Mouse (Mus musculus) spleen, embryonic (tissue): ENCODE data around the gene Olfr692.
"Not testable (repeated sequence)": the region's sequence is repeated elsewhere in the genome, so short reads cannot be mapped to it uniquely, and the experiment has no call there.

Source experiments
- CTCF ChIA-PET: fragments of 350-600 bp; sonication (Branson Sonifier 250); formaldehyde crosslinking; loops from one replicate; lab custom pipeline; 2022; lab: Charles Lee

The Olfr692 gene

DNA sequence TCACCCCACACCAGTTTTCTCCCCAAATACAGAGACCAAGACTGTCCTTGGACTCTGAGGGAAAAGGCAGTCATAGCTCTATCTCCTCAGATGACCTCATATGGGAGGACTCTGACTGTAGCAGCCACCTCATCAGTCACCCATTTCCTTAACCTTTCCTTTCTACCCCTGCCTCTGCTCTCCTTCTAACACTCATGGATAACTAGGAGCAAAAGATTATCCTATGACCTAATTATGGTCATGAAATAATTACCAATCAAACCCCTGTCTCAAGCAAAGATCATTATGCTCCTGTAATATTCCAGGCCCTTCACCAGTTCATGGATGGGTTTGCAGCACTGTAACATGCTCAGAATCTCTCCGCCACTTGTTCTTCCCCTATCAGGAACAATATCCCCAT lies at the start of gene Olfr692:
Gene Olfr692 (plus strand): TSS at position 301 of the 400 bp plus-strand sequence.
- CTCF ChIA-PET, result interaction anchor here (0.6 kb wide), 1 partner anchor 213 kb away, joined by 13 read pairs; no protein-coding TSS in a partner anchor

DNA sequence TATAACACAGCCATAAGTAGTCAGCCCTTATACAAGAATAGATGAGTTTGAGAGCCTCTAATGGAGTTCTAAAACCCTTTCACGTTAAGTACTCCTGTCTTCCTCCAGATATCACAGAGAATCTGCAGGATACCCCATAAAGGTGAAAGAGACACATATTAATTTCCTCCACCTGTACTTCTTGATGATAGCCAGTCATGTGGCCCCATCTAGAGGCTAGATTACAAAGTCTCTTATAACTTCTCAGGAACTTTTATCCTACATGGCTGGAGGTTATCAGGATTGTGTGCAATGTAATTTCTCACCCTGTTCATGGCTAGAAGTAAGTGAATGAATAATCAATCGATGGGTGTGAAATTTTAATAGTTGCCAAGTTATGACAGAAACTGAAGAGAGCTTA lies 42.7 kb upstream of the Olfr692 start:
- CTCF ChIA-PET, result no interaction called here

DNA sequence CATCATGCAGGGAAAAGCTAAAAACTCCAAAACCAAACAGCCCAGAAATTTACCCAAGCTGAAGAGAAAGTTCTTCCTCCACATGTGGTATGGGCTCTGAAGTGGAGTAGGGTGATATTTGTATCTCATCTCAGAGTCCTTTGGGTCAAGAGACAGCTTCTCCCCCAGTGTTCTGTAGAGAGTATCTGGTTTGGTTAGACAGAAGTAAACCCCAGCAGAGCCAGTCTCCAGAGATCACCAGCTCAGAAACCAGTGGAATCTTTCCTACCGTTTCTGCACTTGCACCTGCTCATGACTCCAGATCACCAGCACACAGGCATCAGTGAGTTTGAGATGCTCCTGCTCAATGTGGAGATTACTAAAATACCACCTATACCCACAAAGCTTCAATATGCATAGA lies 34.0 kb upstream of the Olfr692 start, which contains the start of gene Olfr690:
Gene Olfr690 (minus strand): TSS at position 101 of the 400 bp plus-strand sequence.
- CTCF ChIA-PET, result no interaction called here

DNA sequence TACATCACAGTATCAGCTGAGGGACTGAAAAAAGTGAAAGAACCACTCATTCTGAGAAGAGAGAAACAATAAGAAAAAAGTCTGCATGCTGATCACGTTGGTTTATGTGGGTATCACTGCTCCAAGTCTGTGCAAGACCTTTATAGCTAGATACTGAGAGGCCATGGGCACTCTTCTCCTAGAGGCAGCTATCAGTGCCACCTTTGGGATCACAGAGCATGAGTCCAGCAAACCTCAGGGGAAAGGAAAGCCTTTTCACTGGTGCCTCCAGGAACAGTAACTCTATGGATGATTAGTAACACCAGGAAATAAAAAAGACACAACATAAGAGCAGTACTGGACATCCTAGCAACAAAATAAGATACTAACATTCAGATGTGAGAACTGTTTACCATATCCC lies 25.9 kb upstream of the Olfr692 start, which contains the start of gene Olfr691:
Gene Olfr691 (minus strand): TSS at position 101 of the 400 bp plus-strand sequence.
- CTCF ChIA-PET, result no interaction called here

DNA sequence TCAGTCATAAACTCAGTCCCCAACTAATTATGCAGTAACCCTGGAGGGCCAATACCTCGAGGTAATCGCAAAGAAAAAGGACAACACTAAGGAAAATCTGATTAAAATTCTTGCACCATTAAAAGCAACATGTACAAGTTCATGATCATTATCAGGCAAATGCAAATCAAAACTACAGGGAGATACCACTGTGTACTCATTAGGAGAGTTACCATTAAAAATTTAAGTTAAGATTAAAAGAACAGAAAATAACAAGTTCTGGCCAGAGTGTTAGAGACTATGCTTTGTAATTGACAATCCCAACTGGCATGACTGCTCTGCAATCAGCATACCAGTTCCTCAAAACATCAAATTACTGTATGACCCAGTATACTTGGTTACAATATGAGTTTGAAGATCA lies 25.3 kb upstream of the Olfr692 start:
- CTCF ChIA-PET, result no interaction called here

DNA sequence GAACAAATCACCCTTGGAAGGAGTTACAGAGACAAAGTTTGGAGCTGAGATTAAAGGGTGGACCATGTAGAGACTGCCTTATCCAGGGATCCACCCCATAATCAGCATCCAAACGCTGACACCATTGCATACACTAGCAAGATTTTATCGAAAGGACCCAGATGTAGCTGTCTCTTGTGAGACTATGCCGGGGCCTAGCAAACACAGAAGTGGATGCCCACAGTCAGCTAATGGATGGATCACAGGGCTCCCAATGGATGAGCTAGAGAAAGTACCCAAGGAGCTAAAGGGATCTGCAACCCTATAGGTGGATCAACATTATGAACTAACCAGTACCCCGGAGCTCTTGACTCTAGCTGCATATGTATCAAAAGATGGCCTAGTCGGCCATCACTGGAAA lies 12.0 kb upstream of the Olfr692 start:
- CTCF ChIA-PET, result not testable (repeated sequence)

DNA sequence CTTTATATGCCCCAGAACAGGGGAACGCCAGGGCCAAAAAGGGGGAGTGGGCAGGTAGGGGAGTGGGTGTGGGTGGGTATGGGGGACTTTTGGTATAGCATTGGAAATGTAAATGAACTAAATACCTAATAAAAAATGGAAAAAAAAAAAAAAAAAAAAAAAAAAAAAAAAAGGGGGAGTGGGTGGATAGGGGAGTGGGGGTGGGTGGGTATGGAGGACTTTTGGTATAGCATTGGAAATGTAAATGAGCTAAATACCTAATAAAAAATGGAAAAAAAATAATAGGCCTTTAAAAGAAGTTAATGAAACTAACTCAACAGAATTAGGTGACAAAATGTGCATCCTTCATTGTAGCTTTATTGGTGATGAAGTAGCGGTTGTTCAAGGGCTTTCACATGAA lies 11.5 kb upstream of the Olfr692 start:
- CTCF ChIA-PET, result not testable (repeated sequence)

DNA sequence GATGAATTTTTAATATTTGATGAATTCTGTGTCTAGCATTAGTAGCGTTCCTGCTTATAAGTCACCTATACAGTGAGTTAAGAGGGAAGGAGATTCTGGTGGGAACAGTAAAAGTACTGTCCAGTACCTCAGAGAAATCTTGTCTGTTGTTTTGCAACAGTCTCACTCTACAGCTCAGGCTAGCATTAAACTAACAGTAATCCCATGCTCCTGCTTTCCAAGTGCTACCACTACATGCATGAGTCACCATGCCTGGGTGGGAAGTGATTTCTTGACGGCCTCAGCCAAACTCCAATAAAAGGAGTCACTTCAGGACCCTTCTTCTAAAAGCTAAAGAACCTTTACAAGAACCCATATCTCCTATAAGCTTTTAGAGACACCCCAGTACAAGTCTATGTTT lies 6.3 kb upstream of the Olfr692 start:
- CTCF ChIA-PET, result no interaction called here

DNA sequence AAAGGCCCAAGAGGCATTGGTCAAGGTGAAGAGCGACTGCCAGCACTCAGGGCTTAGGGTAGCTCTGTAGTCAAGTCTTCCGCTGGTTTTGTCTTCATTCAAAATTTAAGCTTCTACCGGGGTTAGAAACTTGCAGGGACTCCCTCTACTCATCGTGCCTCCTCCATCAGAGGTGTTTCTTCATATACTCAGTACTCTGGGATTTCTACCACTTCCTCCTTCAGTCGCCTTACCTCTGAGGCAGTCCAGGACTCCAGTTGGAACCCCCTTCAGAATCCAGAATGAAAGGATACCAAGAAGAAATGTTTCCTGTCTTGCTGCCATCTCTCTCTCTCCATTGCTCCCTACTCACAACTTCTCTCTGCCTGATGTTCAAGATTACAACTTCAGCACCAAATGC lies 762 bp upstream of the Olfr692 start:
- CTCF ChIA-PET, result no interaction called here

DNA sequence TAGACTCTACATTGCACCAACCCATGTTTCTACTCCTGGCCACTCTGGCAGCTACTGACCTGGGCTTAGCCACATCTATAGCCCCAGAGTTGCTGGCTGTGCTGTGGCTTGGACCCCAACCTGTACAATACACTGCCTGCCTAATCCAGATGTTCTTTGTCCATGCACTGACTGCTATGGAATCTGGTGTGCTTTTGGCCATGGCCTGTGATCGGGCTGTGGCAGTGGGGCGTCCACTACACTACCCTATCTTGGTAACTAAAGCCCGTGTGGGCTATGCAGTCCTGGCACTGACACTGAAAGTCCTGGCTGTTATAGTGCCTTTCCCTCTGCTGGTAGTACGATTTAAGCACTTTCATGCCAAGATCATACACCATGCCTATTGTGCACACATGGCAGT lies 491 bp downstream of the Olfr692 start:
- CTCF ChIA-PET, result interaction anchor here (0.6 kb wide), 1 partner anchor 212 kb away, joined by 13 read pairs; no protein-coding TSS in a partner anchor

DNA sequence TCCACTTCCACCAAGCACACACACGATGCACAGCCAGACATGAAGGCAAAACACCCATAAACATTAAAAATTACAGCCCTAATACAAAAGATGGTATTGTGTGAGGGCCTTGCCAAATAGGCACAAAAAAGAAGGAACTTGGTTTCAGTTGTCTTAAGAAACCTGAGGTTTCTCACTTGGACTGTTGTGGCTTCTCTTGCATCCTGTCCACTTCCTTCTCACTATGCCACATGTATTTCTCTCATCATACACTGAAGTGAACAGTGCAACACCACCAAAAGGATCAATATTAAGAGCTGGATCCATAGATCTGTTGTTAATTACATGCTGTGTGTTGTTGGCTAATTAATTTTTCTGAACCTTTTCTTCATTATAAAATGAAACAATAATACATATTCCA lies 4.9 kb downstream of the Olfr692 start:
- CTCF ChIA-PET, result interaction anchor here (0.6 kb wide), 1 partner anchor 44 kb away, joined by 3 read pairs; no protein-coding TSS in a partner anchor

DNA sequence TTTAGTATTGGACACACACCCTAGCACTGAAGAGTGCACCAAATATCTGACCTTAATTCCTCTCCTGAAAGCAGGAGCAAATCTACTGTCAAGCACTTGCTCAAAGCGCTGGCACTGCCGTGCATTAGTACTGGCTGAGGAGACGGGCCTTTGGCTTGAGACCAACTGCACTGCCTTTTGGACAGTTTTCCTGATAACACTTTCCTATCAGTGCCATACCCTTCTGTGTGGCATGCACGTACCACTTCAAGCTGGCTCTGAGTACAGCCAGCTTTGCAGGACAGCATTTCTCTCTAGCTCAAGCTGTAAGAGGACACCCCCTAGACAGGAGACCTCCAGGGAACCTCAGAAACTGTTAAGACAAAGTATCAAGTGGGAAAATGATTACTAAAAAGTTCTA lies 5.5 kb downstream of the Olfr692 start:
- CTCF ChIA-PET, result no interaction called here

DNA sequence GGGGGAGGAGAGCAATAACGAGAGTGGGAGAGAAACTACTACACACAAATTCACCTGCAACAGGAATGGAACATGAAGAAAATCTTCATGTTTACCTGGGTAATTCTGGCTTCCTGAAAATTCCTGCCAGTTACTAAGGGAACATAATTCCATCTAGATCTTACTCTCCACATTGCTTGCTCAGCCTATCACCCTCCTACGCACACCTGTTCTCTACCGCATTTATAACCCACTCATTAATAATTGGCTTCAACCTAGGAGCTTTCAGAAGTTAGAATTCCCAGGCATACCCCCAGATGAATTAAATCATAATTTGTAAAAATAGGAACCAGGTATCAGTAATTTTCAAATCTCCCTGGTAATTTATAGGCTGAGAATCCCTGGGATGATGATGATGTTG lies 5.9 kb downstream of the Olfr692 start:
- CTCF ChIA-PET, result no interaction called here

DNA sequence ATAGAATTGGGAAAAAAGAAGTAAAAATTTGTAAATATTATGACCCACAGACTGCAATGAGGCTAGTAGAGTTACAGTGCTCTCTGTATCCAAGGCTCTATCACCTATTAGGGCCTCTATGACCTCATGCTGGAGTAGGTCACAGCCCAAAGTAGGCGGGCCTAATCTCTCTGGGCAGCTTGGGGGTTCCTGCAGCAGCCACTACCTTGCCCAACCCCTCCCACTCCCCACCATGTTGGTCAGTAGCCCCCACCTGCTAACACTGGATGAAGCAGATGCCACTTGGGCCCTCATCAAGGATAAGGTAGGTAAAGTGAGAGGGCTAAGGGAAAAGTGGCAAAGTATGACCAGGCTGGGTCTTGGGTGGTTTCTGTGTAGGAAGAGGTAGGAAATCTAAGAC lies 6.8 kb downstream of the Olfr692 start, which contains the start of gene Gm5901:
Gene Gm5901 (plus strand): TSS at position 173 of the 400 bp plus-strand sequence.
- CTCF ChIA-PET, result no interaction called here

DNA sequence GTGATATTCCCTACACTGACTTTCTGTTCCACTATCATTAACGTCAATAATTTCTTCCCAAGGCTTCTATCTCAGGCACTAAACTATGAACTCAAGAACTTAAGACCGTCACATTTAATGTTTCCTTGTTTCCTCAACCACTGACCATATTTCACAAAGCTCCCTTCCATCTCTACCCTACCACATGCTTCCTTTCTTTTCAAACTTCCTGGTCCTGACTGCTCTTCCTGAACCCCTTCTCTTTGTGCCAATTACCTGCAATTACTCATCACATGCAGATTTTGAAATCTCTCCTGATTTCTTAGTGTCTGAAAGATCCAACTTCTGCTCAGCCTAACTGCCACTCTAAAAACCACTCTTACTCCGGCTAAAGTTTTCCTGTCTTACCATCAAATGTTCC lies 12.3 kb downstream of the Olfr692 start:
- CTCF ChIA-PET, result no interaction called here

DNA sequence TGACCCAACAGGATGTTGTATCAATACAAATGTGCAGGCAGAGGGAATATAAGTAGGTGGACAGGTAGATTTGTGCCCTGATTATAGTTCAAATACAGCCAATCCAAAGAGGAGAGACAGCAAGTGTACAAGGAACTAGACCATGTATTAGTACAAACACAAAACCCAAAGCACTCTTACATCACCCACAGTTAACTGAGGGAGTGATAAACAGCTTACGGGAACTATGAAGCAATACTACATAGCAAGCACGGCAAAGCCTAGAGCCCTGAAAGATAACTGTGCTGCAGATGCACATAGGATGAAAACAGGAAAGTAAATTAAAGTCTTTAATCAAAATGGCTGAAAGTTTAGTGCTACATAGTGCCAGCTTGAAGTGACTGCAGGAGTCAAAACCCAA lies 19.7 kb downstream of the Olfr692 start:
- CTCF ChIA-PET, result no interaction called here

DNA sequence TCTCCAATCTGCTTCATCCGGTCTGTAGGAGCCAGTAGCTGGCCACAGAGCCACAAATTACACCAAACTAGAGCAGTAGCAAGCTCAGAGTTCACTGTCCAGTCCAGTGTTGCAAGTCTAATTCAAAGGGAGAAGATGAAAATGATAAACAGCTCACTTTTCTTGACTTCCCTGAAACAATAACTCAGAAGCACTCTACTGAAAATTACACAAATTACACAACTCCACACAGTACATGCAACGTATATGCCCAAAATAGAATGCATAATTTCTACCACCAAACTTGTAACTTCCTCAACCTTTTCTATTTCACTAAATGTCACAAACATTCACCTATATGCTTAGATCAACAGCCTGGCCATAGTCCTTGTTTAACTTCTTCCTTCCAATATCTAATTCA lies 22.2 kb downstream of the Olfr692 start:
- CTCF ChIA-PET, result no interaction called here

DNA sequence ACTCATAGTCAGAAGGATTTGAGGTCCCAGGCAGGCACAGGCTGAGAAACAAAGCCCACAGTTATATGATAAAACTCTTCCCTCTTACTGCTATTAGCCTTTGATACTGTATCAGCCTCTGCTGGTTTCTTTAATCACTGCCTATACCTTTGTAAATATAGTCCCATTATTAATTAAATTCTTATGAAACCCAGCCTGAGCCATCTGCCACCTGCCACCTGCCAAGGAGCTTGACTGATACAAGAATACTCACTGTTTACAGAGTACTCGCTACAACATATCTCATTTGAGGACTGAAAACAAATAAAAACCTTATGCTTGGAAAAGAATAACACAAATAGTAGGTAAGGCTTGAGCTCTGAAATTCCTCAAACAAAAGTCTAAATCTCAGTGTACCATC lies 26.6 kb downstream of the Olfr692 start:
- CTCF ChIA-PET, result no interaction called here

DNA sequence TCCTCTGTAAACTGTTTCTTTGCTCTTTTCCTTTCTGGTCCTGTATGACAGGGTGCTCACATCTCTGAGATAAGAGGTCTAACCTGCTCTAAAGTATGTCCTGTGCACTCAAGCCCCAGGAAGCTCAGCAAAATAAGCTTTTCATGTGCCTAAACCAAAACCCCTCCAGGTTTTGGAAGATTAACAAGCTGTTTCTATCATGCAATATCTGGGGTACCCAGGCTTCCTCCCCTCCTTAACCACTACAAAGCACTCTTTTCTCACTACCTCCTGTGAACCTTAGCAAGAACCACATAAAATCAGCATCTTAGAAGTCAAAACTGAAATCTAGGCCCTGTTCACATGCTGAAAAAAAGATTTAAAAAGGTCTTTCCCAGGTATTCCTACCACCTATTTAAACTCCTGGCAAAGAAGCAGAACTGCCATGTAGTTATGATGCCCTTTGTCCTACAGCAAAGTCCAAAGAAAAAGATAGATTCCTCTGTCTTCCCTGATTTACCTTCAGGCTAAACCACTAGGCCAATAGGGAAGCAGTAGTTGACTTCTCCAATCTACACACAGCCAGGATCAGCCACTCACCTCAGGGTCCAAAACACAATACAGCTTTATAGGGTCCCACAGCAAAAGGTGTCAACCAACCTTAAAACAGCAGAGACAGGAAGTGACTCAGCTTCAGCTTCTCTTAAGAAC lies 27.2 kb downstream of the Olfr692 start:
- CTCF ChIA-PET, result no interaction called here

DNA sequence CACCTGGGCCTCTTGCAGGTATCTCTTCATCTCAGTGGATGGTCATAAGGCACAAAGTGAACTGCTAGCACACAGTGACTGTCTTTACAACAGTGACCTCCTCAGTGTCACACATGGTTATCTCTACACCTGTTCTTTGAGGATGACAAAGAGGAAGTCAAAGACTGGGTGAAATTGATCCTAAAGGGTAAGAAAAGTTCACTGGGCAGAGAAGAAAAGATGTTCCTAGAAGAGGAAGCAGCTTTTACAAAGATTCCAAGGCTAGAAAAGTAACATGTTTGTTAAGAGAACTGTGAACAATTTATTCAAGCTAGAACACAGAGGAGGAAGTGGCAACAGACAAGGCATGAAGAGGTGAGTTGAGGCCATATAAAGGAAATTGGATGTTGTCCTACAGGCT lies 28.1 kb downstream of the Olfr692 start:
- CTCF ChIA-PET, result no interaction called here

DNA sequence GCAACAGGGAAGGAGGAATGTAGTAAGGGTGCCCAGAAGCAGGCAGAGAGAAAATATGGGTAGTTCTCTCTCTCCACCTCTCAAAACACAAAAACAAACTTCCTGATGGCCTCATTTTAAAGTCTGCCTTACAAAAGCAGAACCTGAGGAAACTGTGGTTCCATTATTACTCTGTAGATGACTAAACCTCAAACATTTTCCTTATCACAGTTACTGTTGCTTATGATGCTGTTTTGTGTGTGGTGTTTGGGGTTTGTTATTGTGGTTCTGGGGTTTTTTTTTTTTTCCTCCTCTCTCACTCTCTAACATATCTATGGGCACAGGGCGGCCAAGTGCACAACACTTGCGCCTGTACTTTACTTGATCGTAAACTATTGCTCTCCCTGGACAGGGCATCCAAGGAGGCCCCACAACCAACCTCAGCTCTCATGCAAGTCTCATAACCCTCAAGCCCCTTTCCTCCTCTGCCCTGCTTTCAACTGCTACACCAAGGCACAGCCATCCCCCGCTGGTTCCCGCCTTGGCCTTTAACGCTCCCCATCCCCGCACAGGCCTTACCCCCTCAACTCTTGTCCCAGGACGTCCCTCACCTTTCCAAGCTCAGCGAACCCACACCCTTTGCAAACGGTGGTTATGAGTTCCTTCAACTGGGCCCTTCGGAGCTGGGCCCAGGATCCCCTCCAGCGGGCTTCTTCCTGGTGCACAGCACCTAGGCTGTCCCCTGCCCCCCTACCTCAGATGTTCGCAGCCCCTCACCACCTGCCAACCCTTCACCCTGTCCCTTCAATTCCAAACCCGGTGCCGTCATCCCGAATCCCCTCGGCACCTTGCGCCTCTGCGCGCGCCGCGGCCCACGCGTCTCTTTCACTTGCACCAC lies 31.3 kb downstream of the Olfr692 start:
- CTCF ChIA-PET, result interaction anchor here (0.7 kb wide), 1 partner anchor 67 kb away, joined by 11 read pairs; no protein-coding TSS in a partner anchor

DNA sequence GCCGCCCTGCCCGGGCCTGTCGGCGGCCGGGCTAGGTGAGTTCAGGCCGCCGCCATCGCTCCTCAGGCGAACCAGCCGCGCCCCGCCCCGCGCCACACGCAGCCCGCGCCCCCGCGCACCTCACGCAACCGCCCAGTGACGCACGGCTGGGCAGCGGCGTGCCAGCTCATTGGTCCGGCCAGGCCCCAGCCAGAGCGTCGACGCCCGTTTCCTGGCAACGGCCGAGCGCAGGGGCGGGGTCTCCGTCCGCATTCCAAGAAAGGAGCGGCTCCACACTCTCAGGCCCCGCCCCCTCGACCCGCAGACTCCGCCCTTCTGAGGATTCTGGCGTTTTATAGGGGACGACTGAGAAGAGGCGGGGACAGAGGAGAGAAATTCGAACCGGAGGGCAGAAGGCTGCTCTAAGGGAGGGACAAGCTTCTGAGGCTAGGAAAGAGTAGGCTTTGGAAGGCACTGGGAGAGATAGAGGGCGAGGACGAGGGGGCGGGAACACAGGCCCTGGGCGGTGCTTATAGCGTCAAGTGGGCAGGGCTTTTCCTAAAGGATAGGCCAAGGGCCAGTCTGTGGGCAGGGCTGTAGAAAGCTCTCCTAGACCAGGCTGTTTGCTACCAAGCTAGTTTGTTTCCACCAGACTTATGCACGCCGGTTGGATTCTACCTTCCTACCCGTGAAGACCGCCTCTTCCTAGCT lies 32.0 kb downstream of the Olfr692 start, which contains the start of gene Fam160a2:
Gene Fam160a2 (minus strand): TSS at position 120 of the 690 bp plus-strand sequence.
- CTCF ChIA-PET, result interaction anchor here (0.7 kb wide), 1 partner anchor 66 kb away, joined by 11 read pairs; no protein-coding TSS in a partner anchor
